9 mouse cellular contexts compared by ENCODE assay signal in the genomic region with DNA sequence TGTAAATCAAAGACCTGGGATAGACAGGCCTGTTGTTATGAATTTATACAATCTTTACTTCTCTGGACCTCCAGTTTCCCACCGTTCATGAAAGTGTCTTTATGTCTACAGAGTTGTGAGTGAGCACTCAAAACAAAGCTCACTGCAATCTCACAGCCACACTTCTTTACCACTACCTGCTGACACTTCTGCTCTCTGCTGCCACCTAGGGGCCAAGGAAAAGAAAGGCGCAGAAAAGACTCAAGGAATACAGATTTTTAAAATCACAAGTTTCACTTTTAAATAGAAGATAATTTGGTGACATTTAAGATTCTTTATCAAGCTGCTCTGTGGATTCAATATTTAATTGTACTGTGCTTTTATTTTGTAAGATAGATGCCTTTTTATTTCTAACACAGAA. TPM values are rescaled to one million over a fixed set of nuclear protein-coding genes. Genes with fewer than 3 reads are reported as not detected.
DNase-seq lines count a peak whose midpoint lies in the region; ATAC-seq and TF ChIP-seq lines count a peak whose summit lies in the region.
"Had no signal": no experiment of that assay in that cellular context is flagged by ENCODE, and none has a peak within 500 bp of the region (broad histone marks: within the 10 kb centered on the region; RNA-seq: fewer than 3 reads in every experiment).

No protein-coding gene starts in this region.

- no peak for ATAC-seq in cerebellum, adult (ENCODE audit: insufficient number of reproducible peaks, low FRiP score, low TSS enrichment)
- no peak for ATAC-seq in midbrain, embryonic 14.5 days (ENCODE audit: low FRiP score, low TSS enrichment)
- no peak for ATAC-seq in midbrain, embryonic 15.5 days (replicated peaks)
- no peak for ATAC-seq in liver, postnatal 0 days

- H3K27me3 ChIP-seq in midbrain, embryonic 14.5 days (ENCODE audit: control insufficient read depth, insufficient read depth, low read length), result no peaks in the 10 kb centered on the region
- no peaks in the 10 kb centered on the region for H3K27me3 ChIP-seq in midbrain, embryonic 15.5 days (replicated peaks)
- H3K27me3 ChIP-seq in liver, postnatal 0 days (ENCODE audit: insufficient read depth, low read length), result no peaks in the 10 kb centered on the region
- H3K27me3 ChIP-seq: limb, embryonic 12.5 days had no signal

- WGBS in midbrain, embryonic 14.5 days, result 7% methylated on average over 2 of the region's 2 CpGs
- 4% methylated on average over 2 of the region's 2 CpGs for WGBS in midbrain, embryonic 15.5 days
- WGBS in liver, postnatal 0 days (ENCODE audit: insufficient replicate concordance), result 5% methylated on average over 2 of the region's 2 CpGs

- DNase-seq in cerebellum, adult 11 months, result peak; percentile 38
- DNase-seq in midbrain, embryonic 14.5 days, result peak; percentile 87
- peak; percentile 55 for DNase-seq in cerebellum, adult 8-10 months
- peak; percentile 36 to 55 for DNase-seq in gastrocnemius, postnatal 4 days (ENCODE audit: low spot score in 2 of 2)
- peak; percentile 81 for DNase-seq in liver, postnatal 0 days
- peak; percentile 87 for DNase-seq in right cerebral cortex, postnatal 4 days

- TF ChIP-seq CTCF in liver, postnatal 0 days (IDR thresholded peaks at IDR 0.05; ENCODE audit: low read depth), result peak; percentile 91

- no peaks in the 10 kb centered on the region for H3K9me3 ChIP-seq in midbrain, embryonic 14.5 days (ENCODE audit: control insufficient read depth, low read length)
- H3K9me3 ChIP-seq in midbrain, embryonic 15.5 days, result no peaks in the 10 kb centered on the region
- H3K9me3 ChIP-seq in liver, postnatal 0 days (ENCODE audit: low read length), result no peaks in the 10 kb centered on the region
- H3K9me3 ChIP-seq: limb, embryonic 12.5 days had no signal

- no peaks in the 10 kb centered on the region for H3K4me1 ChIP-seq in midbrain, embryonic 14.5 days (ENCODE audit: control insufficient read depth, insufficient read depth, low read length)
- peaks cover 4% of the 10 kb centered on the region; the same call in 1 of the 2 replicates for H3K4me1 ChIP-seq in midbrain, embryonic 15.5 days
- H3K4me1 ChIP-seq in liver, postnatal 0 days (ENCODE audit: insufficient read depth), result no peaks in the 10 kb centered on the region
- H3K4me1 ChIP-seq: limb, embryonic 12.5 days had no signal

- no peak for TF ChIP-seq EP300 in liver, postnatal 0 days (IDR thresholded peaks at IDR 0.05; ENCODE audit: low read depth)

- no peak overlapping the region for H3K27ac ChIP-seq in midbrain, embryonic 14.5 days (replicated peaks; ENCODE audit: low read depth, low read length)
- no peak overlapping the region for H3K27ac ChIP-seq in midbrain, embryonic 15.5 days
- no peak overlapping the region for H3K27ac ChIP-seq in liver, postnatal 0 days (ENCODE audit: low read depth)
- H3K27ac ChIP-seq: limb, embryonic 12.5 days had no signal

- no peak overlapping the region for H3K4me3 ChIP-seq in midbrain, embryonic 14.5 days (replicated peaks; ENCODE audit: low read depth, low read length)
- H3K4me3 ChIP-seq in midbrain, embryonic 15.5 days, result no peak overlapping the region
- H3K4me3 ChIP-seq in liver, postnatal 0 days (ENCODE audit: low read depth, low read length), result no peak overlapping the region
- H3K4me3 ChIP-seq: limb, embryonic 12.5 days had no signal

- no peak overlapping the region for H3K4me2 ChIP-seq in midbrain, embryonic 14.5 days (ENCODE audit: low read length)
- no peak overlapping the region for H3K4me2 ChIP-seq in midbrain, embryonic 15.5 days
- no peak overlapping the region for H3K4me2 ChIP-seq in liver, postnatal 0 days (ENCODE audit: low read depth, low read length)
- H3K4me2 ChIP-seq: limb, embryonic 12.5 days had no signal

- no peaks in the 10 kb centered on the region for H3K36me3 ChIP-seq in midbrain, embryonic 14.5 days (ENCODE audit: control insufficient read depth, insufficient read depth, low read length)
- no peaks in the 10 kb centered on the region for H3K36me3 ChIP-seq in midbrain, embryonic 15.5 days (replicated peaks)
- H3K36me3 ChIP-seq in liver, postnatal 0 days (replicated peaks; ENCODE audit: insufficient read depth, low read length), result no peaks in the 10 kb centered on the region
- H3K36me3 ChIP-seq: limb, embryonic 12.5 days had no signal

- H3K9ac ChIP-seq in midbrain, embryonic 14.5 days (replicated peaks; ENCODE audit: low read length), result no peak overlapping the region
- no peak overlapping the region for H3K9ac ChIP-seq in midbrain, embryonic 15.5 days
- H3K9ac ChIP-seq in liver, postnatal 0 days (replicated peaks), result no peak overlapping the region
- H3K9ac ChIP-seq: limb, embryonic 12.5 days had no signal

RNA-seq across cellular contexts. Expression of a gene that starts 15.5 kb away (rescaled TPM):
- polyA plus RNA-seq in midbrain, embryonic 14.5 days (2014; fragmentation: Nextera tagmentation; extraction: Ambion mirVana), result 17.9 and 26.2 TPM in 2 replicates
- polyA plus RNA-seq in midbrain, embryonic 15.5 days (2015; fragmentation: Nextera tagmentation; extraction: Ambion mirVana), result 25.6 and 26.0 TPM in 2 replicates
- 1 to 10 TPM; 5.1 to 6.2 TPM for total RNA-seq in gastrocnemius, postnatal 4 days (2021)
- 1.9 TPM in 2 replicates for polyA plus RNA-seq in liver, postnatal 0 days (2015; fragmentation: Nextera tagmentation; extraction: Ambion mirVana)
